Mouse (Mus musculus): ENCODE results near the gene Higd2a.
A peak's percentile ranks its signal among the peaks of the same experiment; 100 is the strongest.

Higd2a gene

DNA sequence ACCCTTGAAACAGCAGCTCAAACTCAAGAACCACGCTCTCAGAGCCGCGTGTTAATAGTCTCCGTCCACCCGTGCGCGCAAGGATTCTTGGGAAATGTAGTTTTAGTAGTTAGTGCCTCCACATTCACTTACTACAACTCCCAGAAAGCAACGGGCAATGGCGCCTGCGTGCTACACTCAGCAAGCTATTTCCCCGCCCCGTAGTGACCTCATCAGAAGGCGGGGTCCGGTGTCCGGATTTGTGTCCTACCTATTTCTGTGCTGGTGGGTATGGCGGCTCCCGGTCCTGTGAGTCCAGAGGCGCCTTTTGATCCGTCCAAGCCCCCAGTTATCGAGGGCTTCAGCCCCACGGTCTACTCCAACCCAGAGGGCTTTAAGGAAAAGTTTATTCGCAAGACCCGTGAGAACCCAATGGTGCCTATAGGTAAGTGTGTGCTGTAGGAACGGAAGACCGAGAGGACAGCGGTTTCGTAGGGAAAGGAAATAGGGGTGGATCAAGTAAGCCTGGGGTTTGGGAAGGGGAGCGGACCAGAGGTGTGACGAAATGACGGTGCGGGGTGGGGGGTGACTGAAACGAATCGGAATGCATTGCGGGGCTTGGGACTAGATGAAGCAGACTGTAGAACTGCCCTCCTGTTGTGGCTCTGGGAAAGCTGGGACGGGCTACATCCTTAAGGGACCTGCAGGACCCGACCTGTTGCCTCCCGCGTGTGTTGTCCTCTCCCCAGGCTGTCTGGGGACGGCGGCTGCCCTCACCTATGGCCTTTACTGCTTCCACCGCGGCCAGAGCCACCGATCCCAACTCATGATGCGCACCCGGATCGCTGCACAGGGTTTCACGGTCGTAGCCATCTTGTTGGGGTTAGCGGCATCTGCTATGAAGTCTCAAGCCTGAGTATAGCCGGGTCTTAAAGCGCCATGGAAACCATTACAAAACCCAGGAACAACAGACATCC lies at the start of gene Higd2a, which contains the start of gene Nop16:
Gene Higd2a, plus strand, starts transcription at position 212 of the 956 bp plus-strand sequence.
Gene Nop16, minus strand, starts transcription at position 95 of the 956 bp plus-strand sequence.
- peak; percentile 74 for DNase-seq (ENCODE audit: low spot score)

DNA sequence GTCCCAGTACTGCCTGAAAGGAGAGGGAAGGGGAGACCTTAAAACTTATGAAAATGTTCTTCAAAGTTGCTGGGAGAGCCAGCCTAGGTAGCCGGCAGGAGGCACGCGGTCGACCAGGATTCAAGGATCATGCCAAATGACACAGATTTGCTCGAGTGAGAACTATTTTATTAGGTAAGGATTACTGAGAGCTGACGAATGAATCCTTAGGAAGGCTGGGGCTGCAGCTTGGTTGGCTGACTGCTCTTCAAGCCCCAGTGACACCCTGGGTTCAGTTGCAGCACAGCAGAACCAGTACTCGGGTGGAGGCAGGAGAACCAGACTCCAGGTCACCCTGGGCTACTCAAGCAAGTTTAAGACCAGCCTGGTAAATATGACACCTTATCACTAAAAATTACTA lies 42.0 kb upstream of the Higd2a start:
- DNase-seq (ENCODE audit: low spot score) = no peak

DNA sequence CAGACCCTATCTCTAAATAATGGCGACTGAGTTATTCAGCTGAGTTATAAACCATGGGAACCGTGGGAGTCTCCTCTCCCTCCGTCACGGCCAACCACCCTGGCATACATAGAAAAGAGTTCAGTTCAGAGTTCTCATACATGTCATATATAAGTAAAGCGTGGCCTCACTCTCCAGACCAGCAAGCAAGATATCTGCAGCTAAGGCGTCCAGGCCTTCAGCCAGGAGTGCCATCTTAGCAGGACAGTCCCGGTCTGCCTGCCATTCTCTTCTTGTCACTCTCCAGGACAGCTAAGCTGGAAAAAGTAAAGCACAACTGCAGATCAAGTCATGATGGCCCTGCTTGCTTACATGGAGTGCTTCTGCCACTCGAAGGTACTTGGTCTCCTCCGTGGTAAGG lies 33.8 kb upstream of the Higd2a start:
- DNase-seq (ENCODE audit: low spot score) = no peak

DNA sequence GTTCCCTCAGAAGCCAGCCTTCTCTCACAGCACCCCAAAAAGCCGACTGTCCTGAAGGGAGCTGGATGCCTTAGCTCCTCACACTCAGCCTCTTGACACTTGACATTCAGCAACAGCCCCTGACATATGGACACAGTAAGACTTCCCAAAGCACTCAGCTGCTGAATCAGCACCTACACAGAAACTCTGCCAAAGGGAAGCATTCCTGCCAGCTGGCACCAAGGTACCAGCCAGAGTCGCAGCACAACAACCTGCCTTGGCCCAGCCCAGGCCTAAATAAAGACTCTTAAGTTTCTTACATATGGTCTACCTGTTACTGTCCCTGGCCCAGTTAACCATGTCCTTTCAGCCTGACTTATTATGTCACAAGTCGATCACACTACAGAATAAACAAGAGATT lies 33.2 kb upstream of the Higd2a start:
- no peak for DNase-seq (ENCODE audit: low spot score)

DNA sequence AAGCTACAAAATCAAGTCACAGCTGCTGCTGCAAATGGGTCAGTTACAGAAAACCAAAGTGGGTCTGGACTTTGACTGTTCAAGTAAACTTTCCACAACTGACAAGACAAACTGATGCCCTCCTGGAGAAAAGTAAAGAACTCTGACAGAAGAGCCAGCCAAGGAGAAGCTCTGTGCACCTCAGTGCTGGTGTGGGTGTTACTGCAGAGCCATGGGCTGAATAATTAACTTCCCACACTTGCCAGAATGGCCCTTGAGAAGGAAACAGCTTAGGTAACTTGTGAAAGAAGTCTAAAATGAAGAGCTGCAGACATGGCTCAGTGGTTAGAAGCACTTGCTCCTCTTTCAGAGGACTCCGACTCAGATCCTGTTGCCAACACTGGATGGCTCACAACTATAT lies 32.4 kb upstream of the Higd2a start:
- DNase-seq (ENCODE audit: low spot score) = no peak

DNA sequence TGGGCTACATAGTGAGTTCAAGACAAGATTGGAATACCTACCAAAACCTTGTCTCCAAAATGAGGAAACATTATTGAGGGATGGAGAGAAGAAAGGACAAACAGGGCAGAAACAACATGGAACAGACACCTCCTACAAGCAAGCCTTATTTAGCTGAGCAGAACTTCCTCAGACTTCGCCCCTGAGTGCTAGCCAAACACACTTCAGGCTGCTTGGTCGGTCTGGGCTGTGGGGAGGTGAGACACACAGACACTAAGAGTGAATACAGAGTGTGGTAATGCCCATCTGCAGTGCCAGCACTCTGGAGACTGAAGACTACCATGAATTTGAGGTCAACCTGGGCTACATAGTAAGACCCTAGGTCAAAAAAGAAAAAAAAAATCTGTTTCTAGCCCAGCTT lies 30.4 kb upstream of the Higd2a start:
- DNase-seq (ENCODE audit: low spot score) = no peak

DNA sequence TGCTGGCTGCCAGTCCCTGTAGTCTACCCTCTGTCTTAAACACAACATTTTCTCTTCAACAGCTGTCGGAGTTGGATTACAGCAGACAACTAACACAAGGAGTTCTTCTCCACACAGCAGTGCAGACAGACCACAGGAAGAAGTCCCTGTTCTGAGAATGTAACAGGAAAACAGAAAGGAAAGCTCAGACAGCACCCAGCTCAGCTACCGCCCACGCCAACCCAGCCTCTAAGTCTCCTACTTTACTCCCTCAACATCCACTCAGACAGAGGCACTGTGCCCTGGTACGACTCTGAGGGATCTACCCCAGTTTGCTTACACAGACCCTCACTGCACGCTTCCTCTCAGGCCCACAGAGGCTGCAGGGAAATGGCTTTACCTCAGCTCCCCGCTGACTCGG lies 29.4 kb upstream of the Higd2a start:
- no peak for DNase-seq (ENCODE audit: low spot score)

DNA sequence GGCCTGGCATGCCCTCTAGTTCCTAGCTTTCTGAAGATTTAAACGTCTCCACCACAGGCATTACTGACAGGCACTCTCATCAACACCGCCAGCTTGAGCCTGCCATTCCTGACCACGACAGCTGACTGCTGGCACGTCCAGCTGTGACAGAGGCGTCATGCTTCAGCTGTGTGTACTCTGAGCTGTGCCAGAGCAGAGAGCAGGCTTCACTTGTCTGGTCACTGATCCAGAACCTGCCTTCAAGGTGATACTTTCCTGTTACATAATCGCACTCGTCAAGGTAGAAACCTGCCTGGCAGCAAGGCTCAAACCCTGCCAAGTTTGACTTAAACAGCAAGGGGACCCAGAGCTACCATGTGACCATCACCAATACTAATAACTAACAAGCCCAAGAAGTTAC lies 27.4 kb upstream of the Higd2a start:
- no peak for DNase-seq (ENCODE audit: low spot score)

DNA sequence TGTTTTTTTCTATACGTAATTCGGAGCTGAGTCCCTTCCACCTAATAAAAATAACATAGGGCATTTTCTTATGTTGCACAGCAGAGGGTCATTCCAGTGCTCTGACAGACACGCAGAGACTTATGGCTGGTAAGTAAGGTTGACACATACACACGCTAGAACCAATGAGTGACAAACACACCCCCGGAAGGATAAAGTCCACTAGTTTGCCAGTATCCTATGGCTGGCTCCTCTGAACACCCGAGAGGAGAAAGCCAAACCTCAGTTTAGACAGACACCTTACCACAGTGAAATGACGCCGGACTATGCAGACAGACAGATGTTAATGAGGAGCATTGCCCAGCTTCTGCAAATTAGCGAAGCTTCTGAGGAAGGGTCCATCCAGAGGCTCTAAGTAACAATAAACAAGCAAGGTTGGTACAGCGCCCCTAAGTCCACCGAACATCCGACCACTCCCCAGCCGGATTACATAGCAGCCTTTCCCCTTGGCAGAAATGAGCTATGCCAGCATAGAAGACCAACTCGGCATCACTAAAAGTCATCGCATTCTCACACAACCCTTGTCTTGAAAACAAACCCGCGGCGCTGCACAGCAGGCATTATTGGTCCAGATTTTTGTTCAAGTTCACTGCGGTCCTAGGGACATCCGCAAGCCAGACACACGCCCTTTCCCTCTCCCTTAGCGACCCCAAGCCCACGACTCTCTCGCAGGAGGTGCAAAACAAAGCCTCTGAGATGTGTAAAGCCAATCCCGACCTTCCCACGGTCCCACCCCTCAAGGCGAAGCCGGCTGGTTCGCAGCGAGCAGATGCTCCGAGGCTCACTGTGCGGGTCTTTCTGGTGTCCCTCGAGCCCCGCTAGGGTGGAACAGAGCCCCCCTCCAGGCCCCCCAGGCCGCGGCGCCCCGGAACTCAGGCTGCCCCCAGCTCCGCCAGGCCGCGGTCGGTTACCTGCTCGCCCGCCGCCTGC lies 25.5 kb upstream of the Higd2a start:
- DNase-seq (ENCODE audit: low spot score) = no peak

DNA sequence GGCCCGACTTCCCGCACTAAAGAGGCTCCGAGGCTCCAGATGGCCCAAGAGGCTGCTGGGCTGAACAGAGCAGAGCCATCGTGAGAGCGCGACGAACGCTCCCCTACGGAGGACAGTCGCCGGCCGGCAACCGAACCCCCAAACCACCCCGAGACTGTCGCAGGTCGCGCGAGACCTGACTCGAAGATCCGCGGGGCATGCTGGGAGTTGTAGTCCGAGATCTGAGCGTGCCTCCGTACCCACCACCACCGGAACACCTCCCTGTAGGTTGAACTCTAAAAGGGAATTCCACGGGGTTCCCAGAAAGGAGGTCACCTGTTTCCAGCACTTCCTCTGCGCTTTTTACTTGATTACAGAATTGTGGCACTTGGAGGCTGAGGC lies 24.8 kb upstream of the Higd2a start, which contains the start of gene 4833439L19Rik:
Gene 4833439L19Rik, minus strand, starts transcription at position 235 of the 381 bp plus-strand sequence.
- peak; percentile 75 for DNase-seq (ENCODE audit: low spot score)

DNA sequence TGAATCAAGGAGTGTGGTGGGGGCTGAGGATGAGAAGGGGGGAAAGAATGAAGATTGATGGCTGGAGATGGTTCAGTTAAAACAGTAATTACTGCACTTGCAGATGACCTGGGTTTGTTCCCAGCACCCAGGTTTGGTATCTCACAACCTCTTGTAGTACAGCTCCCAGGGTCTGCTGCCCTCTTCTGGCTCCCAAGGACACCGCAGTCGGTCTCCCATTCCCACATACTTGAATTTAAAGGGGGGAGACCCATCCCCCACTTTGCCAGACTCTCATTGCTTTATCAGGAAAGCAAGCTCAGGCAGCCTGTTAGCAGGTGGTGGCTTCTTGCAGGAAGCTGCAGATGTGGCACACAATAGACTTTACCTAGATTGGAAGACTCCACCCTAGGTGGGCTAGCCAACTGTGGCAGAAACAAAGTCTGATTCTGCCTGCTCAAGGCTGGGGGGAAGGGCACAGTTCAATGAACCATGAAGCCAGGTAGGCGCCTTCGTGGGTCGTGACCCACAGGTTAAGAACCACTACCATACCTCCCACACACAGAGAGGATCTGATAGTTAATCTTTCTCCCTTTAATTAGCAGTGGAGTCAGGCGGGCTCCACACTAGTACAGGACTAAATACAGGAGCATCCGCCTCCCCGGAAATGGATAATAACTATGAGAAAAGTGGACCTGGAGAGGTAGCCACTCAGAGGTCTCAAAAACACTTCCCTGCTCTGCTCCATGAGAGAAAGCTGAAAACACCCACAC lies 24.2 kb upstream of the Higd2a start:
- DNase-seq (ENCODE audit: low spot score) = no peak

DNA sequence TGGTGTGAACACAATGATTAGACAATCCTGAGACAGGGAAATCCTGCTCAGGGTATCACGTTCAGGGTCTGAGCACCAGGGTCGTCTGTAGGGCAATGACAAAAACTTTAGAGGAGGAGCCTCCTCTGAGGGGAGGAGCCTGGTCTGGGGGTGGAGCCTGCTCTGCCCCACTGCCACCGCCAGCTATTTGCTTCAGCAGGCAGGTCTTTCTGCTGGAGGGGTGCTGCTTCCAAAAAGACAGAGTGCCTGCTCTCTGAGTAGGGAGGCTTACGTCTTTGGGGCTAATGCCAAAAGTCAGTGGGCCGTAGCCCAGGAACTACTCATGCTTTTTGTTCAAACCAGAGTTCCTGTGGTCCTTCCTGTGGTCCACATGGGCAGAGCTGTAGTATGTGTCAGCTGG lies 21.6 kb upstream of the Higd2a start:
- DNase-seq (ENCODE audit: low spot score) = no peak

DNA sequence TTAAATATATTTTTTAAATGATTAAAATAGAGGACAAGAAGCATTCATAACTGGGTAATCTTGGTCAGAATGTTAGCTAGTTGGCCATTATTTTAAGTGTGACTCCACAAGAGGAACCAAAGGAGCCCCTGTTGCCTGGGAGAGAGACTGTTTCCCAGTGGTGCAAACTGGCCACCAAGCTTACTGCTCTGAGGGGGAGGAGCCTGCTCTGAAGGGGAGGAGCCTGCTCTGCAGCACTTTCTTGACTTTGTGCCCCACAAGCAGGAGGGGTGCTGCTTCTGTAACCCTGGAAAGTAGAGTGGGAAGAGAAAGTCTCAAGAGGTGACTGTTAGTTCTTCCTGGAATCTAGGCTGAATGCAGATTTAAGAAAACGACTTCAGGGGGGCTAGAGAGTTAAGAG lies 20.7 kb upstream of the Higd2a start:
- DNase-seq (ENCODE audit: low spot score) = no peak

DNA sequence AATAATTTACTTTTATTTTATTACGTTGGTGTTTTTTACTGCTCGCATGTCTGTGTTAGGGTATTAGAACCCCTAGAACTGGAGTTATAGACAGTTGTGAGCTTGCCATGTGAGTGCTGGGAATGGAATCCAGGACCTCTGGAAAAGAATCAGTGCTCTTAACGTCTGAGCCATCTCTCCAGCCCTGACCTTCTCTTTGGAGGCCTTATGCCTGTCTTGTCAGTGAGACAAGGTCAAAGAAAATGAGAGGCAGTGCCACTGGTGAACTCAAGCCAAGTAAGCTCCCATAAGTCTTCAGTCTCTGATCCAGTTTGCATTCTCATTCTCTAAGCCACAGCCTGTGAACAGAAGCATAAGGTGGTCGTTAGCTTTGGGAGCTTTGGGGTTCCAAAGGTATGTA lies 19.3 kb upstream of the Higd2a start:
- no peak for DNase-seq (ENCODE audit: low spot score)

DNA sequence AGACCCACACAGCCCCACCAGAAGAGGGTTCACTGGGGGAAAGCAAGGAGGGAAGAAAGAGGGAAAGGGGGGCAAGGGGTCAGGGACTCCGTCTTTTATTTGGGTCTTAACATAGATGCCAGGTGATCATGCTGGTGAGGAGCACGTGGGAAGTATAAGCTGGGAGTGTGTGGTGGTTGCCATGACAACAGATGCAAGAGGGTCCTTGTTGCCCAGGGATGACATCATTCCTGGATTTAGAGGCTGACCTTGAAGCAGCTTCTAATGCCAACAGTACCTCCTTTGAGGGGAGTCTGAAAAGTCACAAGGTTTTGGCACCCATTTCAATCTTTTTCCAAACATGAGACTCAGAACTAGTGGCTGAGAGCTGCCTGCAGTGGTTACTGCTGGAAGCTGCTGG lies 18.4 kb upstream of the Higd2a start:
- DNase-seq (ENCODE audit: low spot score) = no peak

DNA sequence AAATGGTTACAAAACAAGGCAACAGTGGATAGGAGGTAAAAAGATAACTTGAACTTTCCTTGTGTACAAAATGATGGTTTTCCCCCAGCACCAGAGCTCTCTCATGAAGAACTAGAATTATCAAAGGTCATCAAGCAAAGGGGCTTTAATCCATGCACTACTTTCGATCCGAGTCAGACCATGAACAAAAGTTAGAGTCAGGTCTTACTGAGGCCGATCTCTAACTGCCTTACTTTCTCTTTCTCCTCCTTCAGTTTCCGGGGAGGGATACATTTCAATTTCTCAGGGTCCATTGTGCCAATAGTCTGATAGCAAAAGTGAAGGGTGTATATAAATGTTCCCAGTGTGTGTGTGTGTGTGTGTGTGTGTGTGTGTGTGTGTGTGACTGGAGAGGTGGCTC lies 17.4 kb upstream of the Higd2a start:
- no peak for DNase-seq (ENCODE audit: low spot score)

DNA sequence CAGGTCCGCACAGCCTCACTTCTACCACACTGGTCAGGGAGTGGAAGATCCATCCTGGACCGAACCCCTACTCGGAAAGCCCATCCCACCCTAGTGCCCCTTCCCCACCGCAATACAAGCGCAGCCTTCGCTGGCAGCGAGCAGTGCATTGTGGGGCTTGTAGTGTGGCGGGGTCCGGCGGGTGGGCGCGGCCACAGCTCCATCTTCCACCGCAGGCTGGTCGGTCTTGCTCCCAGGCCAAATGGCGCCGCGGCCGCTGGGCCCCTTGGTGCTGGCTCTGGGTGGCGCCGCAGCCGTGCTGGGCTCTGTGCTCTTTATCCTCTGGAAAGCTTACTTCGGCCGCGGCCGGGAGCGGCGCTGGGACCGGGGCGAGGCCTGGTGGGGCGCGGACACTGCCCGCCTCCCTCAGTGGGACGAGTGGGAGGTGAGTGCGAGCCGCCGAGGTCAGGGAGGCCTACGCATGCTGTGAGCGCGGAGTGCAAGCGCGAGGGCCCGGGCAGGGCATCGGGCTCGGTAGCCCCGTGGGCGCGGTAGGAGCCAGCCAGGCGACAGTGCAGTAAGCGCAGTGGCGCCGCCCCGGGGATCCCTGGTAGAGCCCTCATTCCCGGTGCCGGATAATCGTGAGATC lies 15.0 kb upstream of the Higd2a start, which contains the start of gene Arl10:
Gene Arl10, plus strand, starts transcription at position 162 of the 628 bp plus-strand sequence.
- peak; percentile 59 for DNase-seq (ENCODE audit: low spot score)

DNA sequence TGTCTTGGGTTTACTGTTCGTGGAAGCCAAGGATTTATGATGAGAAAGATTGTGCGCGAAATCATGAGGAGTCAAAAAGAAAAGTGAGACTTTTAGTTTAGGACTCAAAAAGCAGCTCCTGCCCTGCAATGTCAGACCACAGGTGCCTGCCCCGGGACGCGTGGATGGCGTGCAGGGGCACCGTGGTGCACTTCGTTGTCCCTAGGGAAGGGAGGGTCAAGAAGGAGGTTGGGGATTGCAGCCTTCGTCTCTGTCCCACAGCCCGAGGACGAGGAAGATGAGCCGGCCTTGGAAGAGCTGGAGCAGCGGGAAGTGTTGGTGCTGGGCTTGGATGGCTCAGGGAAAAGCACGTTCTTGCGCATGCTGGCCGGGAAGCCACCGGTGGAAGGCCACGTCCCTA lies 14.5 kb upstream of the Higd2a start:
- DNase-seq (ENCODE audit: low spot score) = no peak

DNA sequence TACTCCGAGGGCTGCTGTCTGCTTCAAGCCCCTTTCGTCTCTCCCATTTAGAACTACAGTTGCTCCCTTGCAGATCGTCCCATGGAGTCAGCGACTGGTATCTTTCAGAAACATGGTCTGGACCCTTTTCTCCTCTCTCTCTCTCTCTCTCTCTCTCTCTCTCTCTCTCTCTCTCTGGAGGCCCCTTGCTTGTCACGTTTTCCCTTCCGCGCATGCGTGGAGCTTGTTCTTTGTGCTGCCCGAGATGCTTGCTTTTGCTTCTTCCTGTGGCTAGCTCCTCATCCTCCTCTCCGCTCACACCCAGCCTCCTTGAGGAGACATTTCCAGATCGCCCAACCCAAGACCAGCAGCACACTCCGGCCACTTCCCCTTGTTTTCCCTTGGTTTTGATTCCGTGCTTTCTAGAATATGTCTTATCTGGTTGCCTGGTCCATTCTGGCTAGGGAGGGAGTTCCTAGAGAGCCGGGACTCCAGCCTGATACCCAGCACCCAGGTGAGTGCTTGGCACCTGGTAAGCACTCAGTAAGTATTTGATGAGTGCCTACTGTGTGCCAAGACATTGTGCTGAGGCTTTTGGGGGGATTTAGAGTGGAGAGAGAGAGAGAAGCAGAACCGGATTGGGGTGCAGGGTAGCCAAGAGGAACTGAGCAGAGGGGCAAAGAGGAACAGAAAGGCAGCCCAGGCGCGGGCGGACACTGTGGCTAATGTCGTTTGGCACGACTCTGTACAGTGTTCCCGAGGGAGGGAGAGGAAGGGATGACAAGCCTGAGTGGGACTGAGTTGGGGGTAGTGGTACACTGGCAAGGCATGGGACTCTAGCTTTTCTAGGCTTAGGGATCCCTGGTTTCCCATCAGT lies 12.1 kb upstream of the Higd2a start:
- no peak for DNase-seq (ENCODE audit: low spot score)

DNA sequence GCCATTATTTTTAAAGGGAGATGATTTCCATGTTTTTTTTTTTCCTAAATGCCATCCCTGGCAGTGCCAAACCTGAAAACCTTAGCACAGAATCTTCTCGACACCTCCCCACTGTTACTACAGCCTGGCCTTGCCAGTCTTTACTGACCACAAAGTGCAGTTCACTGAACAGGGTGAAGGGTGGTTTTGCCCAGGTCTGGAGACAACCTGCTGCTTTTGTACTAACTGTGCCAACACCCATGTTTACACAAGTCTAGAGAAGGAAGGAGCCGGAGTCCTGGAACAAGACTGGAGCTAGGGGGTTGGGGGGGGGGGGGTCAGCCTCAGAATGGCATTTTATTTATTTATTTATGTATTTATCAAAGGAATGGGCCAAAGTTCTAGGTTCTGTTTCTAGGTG lies 8.6 kb upstream of the Higd2a start:
- no peak for DNase-seq (ENCODE audit: low spot score)
